Mouse (Mus musculus): ENCODE measurements around the gene Artn. TPM values are rescaled to one million over a fixed set of nuclear protein-coding genes. Genes with fewer than 3 reads are reported as not detected.

Gene Artn
- polyA plus RNA-seq, 1 experiment from 2014 or later: 0.22 TPM

GRCm38 (mm10) chr4:117926545-117927482 is 2.7 kb downstream of the Artn start:
- peaks cover 10% of the 10 kb centered on the region for H3K4me1 ChIP-seq (ENCODE audit: control insufficient read depth, insufficient read depth, low read length)
- no peak overlapping the region for H3K27ac ChIP-seq (ENCODE audit: low read depth, low read length)
- ATAC-seq: peak; percentile 78
- under 1% methylated on average over 69 of the region's 71 CpGs for WGBS
- peak overlapping the region; percentile 84 for H3K4me2 ChIP-seq (ENCODE audit: low read length)
- H3K9me3 ChIP-seq (replicated peaks; ENCODE audit: control insufficient read depth, low read length): no peaks in the 10 kb centered on the region
- H3K9ac ChIP-seq (ENCODE audit: low read length): peak overlapping the region; percentile 65
- H3K4me3 ChIP-seq (ENCODE audit: low read depth, low read length): peak overlapping the region; percentile 44
- 0 out of 2 replicates have a peak, but pooled peaks cover 1% of the 10 kb centered on the region for H3K36me3 ChIP-seq (ENCODE audit: control insufficient read depth, insufficient read depth, low read length)
- peak; percentile 74 for DNase-seq (ENCODE audit: low spot score)
- peaks cover 48% of the 10 kb centered on the region for H3K27me3 ChIP-seq (replicated peaks; ENCODE audit: control insufficient read depth, insufficient read depth, low read length)

- 75% methylated on average over 4 of the region's 6 CpGs for WGBS
- Histone ChIP-seq H3K4me3 (ENCODE audit: low read depth, low read length) (no peak overlapping the region), H3K27ac (ENCODE audit: low read depth, low read length) (no peak overlapping the region), H3K27me3 (replicated peaks; ENCODE audit: control insufficient read depth, insufficient read depth, low read length) (peaks cover 42% of the 10 kb centered on the region), H3K4me1 (ENCODE audit: control insufficient read depth, insufficient read depth, low read length) (peaks cover 10% of the 10 kb centered on the region), H3K4me2 (ENCODE audit: low read length) (no peak overlapping the region), H3K9ac (ENCODE audit: low read length) (no peak overlapping the region), H3K9me3 (replicated peaks; ENCODE audit: control insufficient read depth, low read length) (no peaks in the 10 kb centered on the region), H3K36me3 (ENCODE audit: control insufficient read depth, insufficient read depth, low read length) (no peaks in the 10 kb centered on the region)
- no peak for ATAC-seq
- DNase-seq (ENCODE audit: low spot score): no peak
Measured at GRCm38 (mm10) chr4:117924916-117925315, 4.6 kb downstream of the Artn start.

GRCm38 (mm10) chr4:117923450-117923849 is 6.1 kb downstream of the Artn start:
- H3K27me3 ChIP-seq (replicated peaks; ENCODE audit: control insufficient read depth, insufficient read depth, low read length): peaks cover 30% of the 10 kb centered on the region

GRCm38 (mm10) chr4:117921358-117921757 is 8.2 kb downstream of the Artn start:
- DNase-seq (ENCODE audit: low spot score): no peak
- ATAC-seq: no peak
- 91% methylated on average over 2 of the region's 2 CpGs for WGBS
- no peak overlapping the region for H3K4me3 ChIP-seq (ENCODE audit: low read depth, low read length)
- no peak overlapping the region for H3K9ac ChIP-seq (ENCODE audit: low read length)
- H3K4me1 ChIP-seq (ENCODE audit: control insufficient read depth, insufficient read depth, low read length): no peaks in the 10 kb centered on the region
- no peaks in the 10 kb centered on the region for H3K9me3 ChIP-seq (replicated peaks; ENCODE audit: control insufficient read depth, low read length)
- peaks cover 10% of the 10 kb centered on the region for H3K27me3 ChIP-seq (replicated peaks; ENCODE audit: control insufficient read depth, insufficient read depth, low read length)
- H3K4me2 ChIP-seq (ENCODE audit: low read length): no peak overlapping the region
- no peak overlapping the region for H3K27ac ChIP-seq (ENCODE audit: low read depth, low read length)
- H3K36me3 ChIP-seq (ENCODE audit: control insufficient read depth, insufficient read depth, low read length): no peaks in the 10 kb centered on the region

More at GRCm38 (mm10) chr4:117923450-117923849, 6.1 kb downstream of the Artn start:
- H3K36me3 ChIP-seq (ENCODE audit: control insufficient read depth, insufficient read depth, low read length): no peaks in the 10 kb centered on the region
- 42% methylated on average over 2 of the region's 2 CpGs for WGBS
- ATAC-seq (no peak), DNase-seq (ENCODE audit: low spot score) (no peak)
- H3K4me1 ChIP-seq (ENCODE audit: control insufficient read depth, insufficient read depth, low read length): no peaks in the 10 kb centered on the region; the same call in 1 of the 2 replicates
- H3K27ac ChIP-seq (ENCODE audit: low read depth, low read length): no peak overlapping the region
- no peaks in the 10 kb centered on the region for H3K9me3 ChIP-seq (replicated peaks; ENCODE audit: control insufficient read depth, low read length)
- H3K9ac ChIP-seq (ENCODE audit: low read length): no peak overlapping the region
- no peak overlapping the region for H3K4me3 ChIP-seq (ENCODE audit: low read depth, low read length)
- no peak overlapping the region for H3K4me2 ChIP-seq (ENCODE audit: low read length)

GRCm38 (mm10) chr4:117918762-117919161 is 10.8 kb downstream of the Artn start:
- H3K9me3 ChIP-seq (replicated peaks; ENCODE audit: control insufficient read depth, low read length): no peaks in the 10 kb centered on the region
- H3K4me1 ChIP-seq (ENCODE audit: control insufficient read depth, insufficient read depth, low read length): peaks cover 7% of the 10 kb centered on the region
- no peak for DNase-seq (ENCODE audit: low spot score)
- H3K27me3 ChIP-seq (replicated peaks; ENCODE audit: control insufficient read depth, insufficient read depth, low read length): no peaks in the 10 kb centered on the region
- H3K4me3 ChIP-seq (ENCODE audit: low read depth, low read length): no peak overlapping the region
- no peak overlapping the region for H3K27ac ChIP-seq (ENCODE audit: low read depth, low read length)
- no peak overlapping the region for H3K9ac ChIP-seq (ENCODE audit: low read length)
- no peaks in the 10 kb centered on the region for H3K36me3 ChIP-seq (ENCODE audit: control insufficient read depth, insufficient read depth, low read length)
- 92% methylated on average over 5 of the region's 5 CpGs for WGBS
- ATAC-seq: no peak
- H3K4me2 ChIP-seq (ENCODE audit: low read length): no peak overlapping the region

- Histone ChIP-seq H3K27me3 (replicated peaks; ENCODE audit: control insufficient read depth, insufficient read depth, low read length) (no peaks in the 10 kb centered on the region), H3K4me2 (ENCODE audit: low read length) (no peak overlapping the region), H3K27ac (ENCODE audit: low read depth, low read length) (no peak overlapping the region), H3K9me3 (replicated peaks; ENCODE audit: control insufficient read depth, low read length) (no peaks in the 10 kb centered on the region), H3K9ac (ENCODE audit: low read length) (no peak overlapping the region), H3K4me1 (ENCODE audit: control insufficient read depth, insufficient read depth, low read length) (peaks cover 12% of the 10 kb centered on the region), H3K4me3 (ENCODE audit: low read depth, low read length) (no peak overlapping the region), H3K36me3 (ENCODE audit: control insufficient read depth, insufficient read depth, low read length) (no peaks in the 10 kb centered on the region)
- DNase-seq (ENCODE audit: low spot score) (no peak), ATAC-seq (no peak)
- WGBS: 60% methylated on average over 3 of the region's 3 CpGs
Measured at GRCm38 (mm10) chr4:117918261-117918660, 11.3 kb downstream of the Artn start.

GRCm38 (mm10) chr4:117917847-117918246 is 11.7 kb downstream of the Artn start:
- Histone ChIP-seq H3K27ac (ENCODE audit: low read depth, low read length) (no peak overlapping the region), H3K36me3 (ENCODE audit: control insufficient read depth, insufficient read depth, low read length) (no peaks in the 10 kb centered on the region), H3K4me2 (ENCODE audit: low read length) (no peak overlapping the region), H3K9ac (ENCODE audit: low read length) (no peak overlapping the region), H3K4me1 (ENCODE audit: control insufficient read depth, insufficient read depth, low read length) (peaks cover 16% of the 10 kb centered on the region), H3K9me3 (replicated peaks; ENCODE audit: control insufficient read depth, low read length) (no peaks in the 10 kb centered on the region), H3K27me3 (replicated peaks; ENCODE audit: control insufficient read depth, insufficient read depth, low read length) (no peaks in the 10 kb centered on the region), H3K4me3 (ENCODE audit: low read depth, low read length) (no peak overlapping the region)
- 95% methylated on average over 4 of the region's 4 CpGs for WGBS
- DNase-seq (ENCODE audit: low spot score) (no peak), ATAC-seq (no peak)

- WGBS: 92% methylated on average over 4 of the region's 4 CpGs
- H3K4me2 ChIP-seq (ENCODE audit: low read length): no peak overlapping the region
- H3K4me1 ChIP-seq (ENCODE audit: control insufficient read depth, insufficient read depth, low read length): peaks cover 17% of the 10 kb centered on the region
- no peak overlapping the region for H3K4me3 ChIP-seq (ENCODE audit: low read depth, low read length)
- no peaks in the 10 kb centered on the region; the same call in 1 of the 2 replicates for H3K36me3 ChIP-seq (ENCODE audit: control insufficient read depth, insufficient read depth, low read length)
- no peak for DNase-seq (ENCODE audit: low spot score)
- no peak for ATAC-seq
- no peak overlapping the region for H3K27ac ChIP-seq (ENCODE audit: low read depth, low read length)
- H3K27me3 ChIP-seq (replicated peaks; ENCODE audit: control insufficient read depth, insufficient read depth, low read length): no peaks in the 10 kb centered on the region
- H3K9me3 ChIP-seq (replicated peaks; ENCODE audit: control insufficient read depth, low read length): no peaks in the 10 kb centered on the region
- no peak overlapping the region for H3K9ac ChIP-seq (ENCODE audit: low read length)
Measured at GRCm38 (mm10) chr4:117917402-117917801, 12.2 kb downstream of the Artn start.

GRCm38 (mm10) chr4:117916386-117916785 is 13.2 kb downstream of the Artn start:
- Histone ChIP-seq H3K4me1 (ENCODE audit: control insufficient read depth, insufficient read depth, low read length) (peaks cover 17% of the 10 kb centered on the region), H3K4me3 (ENCODE audit: low read depth, low read length) (no peak overlapping the region; the same call in 1 of the 2 replicates)

More at GRCm38 (mm10) chr4:117916386-117916785, 13.2 kb downstream of the Artn start:
- Histone ChIP-seq H3K9me3 (replicated peaks; ENCODE audit: control insufficient read depth, low read length) (no peaks in the 10 kb centered on the region), H3K27ac (ENCODE audit: low read depth, low read length) (no peak overlapping the region), H3K36me3 (ENCODE audit: control insufficient read depth, insufficient read depth, low read length) (peaks cover 9% of the 10 kb centered on the region), H3K4me2 (ENCODE audit: low read length) (peak overlapping the region; percentile 99; the same call in 1 of the 2 replicates), H3K27me3 (replicated peaks; ENCODE audit: control insufficient read depth, insufficient read depth, low read length) (no peaks in the 10 kb centered on the region), H3K9ac (ENCODE audit: low read length) (no peak overlapping the region)
- 94% methylated on average over 5 of the region's 5 CpGs for WGBS
- no peak for ATAC-seq
- no peak for DNase-seq (ENCODE audit: low spot score)
